Mouse (Mus musculus) spleen, adult 18-20 months (tissue): ENCODE measurements around the gene Gm6377.
A peak's percentile ranks its signal among the peaks of the same experiment; 100 is the strongest.

Experiments used
- DNase-seq, 2 experiments: peaks; one replicate each; pipeline ENCODE4 v3.0.0; 2022; ENCODE audit warnings: mixed read lengths in 2 of 2

Gm6377 gene

GRCm38 (mm10) chrX:109196468-109196867 is at the start of gene Gm6377:
Gm6377 (plus strand) TSS chrX:109196756.
- no peak for DNase-seq

DNA sequence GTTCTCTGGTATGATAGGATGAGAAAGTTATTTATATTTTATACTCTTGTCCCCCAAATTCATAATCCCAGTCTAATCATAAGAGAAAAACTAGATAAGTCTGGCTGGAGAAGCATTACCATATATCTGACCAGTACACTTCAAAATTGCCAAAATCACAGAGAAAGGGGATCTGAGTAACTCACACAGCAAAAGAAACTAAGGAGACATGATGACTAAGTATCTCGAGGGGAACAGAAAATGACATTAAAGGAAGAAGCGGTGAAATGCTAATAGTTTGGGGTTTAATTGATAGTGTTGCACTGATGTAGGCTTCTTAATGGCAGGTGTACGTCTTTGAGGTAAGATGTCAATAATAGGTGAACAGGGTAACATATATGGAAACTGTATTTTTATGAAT is 49.4 kb upstream of the Gm6377 start:
- no peak for DNase-seq

DNA sequence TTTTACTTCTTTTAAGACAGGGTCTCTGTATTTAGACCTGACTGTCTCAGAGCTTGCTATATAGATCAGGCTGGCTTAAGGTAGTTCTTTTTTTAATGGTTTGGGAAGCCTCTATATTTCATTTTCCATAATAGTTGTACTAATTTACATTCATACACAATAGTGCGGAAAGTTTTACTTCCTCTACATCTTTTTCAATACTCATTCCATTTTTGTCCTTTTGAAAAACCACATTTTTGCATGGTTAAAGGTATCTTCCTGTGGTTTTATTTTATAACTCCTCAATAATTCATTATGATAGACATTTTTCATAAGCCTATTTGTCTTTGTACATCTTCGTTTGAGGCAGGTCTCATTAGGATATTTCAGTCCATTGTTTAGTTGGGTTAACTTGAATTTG is 45.3 kb upstream of the Gm6377 start:
- DNase-seq = no peak

DNA sequence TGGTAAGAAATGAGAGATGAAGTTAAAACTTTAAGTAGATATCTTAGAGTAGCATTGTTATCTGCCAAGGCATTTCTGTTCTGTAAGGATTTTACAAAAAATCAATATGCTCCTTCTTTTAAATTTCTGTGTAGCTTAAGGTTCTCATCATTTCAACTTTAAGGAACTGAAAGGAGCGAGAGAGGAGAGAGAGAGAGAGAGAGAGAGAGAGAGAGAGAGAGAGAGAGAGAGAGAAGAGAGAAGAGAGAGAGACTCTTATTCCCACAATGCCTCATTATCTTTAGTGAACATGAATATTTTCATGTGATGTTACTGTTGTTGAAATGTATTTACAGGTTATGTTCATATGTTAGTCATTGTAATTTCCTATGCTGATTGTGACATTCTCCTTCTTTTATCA is 36.2 kb upstream of the Gm6377 start:
- DNase-seq = no peak

DNA sequence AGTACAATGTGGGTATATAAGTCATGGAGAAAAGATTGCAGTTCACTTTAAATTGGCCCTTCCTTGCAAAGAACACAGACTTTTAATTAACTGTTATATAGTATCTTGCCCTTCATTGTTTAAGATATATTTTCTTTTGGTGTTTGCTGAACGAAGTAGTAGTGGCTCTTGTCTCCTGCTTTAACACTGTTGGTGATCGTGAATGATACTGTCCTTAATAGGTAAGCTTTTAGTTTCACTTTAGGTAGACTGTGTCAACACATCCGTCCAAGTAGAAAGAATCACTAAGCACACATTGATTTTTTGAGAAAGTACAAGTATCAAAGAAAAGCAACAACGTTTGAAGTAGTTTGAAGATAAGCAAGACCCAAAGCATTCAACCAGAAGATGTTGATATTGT is 35.7 kb upstream of the Gm6377 start:
- DNase-seq = no peak

GRCm38 (mm10) chrX:109175038-109175437 is 21.5 kb upstream of the Gm6377 start:
- DNase-seq = no peak

DNA sequence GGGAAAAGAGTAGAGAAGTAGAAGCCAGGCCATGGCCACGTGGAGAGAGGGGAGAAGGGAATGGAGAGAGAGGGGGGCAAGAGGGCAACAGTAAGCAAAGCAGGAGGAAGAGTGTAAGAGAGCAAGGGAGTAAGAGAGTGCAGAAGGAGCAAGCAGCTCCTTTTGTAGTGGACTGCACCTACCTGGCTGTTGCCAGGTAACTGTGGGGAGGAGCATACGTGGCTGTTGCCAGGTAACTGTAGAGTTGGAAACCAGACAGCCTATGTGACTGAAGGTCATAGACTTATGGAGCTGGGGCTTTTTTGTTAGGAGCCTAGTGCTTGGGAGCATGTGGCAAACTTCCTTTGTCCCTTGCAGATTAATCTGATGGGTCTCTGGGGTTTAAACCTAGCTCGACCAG is 21.1 kb upstream of the Gm6377 start:
- DNase-seq = no peak

DNA sequence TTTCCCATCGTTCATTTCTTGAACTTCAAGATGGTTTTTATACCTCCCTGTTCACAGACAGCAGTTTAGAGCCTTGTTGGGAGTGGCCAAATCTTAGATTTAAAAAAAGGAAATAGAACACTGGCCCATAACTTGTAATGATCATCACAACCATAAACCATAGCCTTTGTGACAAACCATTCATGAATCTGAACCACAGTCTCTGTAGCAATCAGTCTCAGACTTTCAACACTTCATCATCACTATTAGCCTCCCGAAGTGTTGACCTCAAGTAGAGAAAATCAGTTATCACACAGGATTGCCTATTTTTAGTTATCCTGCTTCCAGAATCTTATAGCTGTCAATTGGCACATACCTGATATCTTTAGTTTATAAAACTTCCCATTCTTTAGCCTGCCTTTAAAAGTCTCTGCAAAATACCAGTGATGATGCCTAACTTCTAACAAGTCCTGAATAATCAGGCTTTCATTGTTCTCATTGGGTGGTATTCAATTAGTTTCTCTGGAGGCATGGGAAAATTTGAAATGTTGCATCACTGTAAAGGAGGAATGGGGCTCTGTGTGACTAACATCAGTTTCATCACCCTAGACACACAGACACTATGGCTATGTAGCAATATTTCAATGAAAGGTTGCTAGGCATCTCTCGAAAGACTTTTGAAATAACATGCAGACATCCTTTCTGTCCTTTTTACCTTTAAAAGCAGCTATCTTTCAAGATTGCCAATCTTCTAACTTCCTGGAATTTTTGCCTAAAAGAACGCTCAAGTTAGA is 11.7 kb upstream of the Gm6377 start:
- DNase-seq = no peak

DNA sequence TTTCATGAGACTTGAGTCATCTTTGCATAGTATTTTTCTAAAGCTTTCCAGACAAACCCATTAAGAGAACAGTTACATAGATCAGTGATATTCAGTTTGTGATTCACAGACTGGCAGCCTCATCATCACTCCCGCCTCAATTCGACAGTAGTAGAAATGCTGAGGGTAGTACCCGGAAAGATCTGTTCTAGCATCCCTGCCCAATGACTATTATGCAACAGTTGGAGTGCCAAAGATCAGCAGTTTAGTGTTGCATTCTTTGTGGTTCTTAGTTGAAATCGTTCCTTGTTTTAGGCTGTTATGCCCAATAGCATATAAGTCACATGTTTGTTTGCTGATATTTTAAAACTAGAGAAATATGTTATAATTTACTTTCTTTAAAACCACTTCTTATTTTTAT is 6.9 kb upstream of the Gm6377 start:
- no peak for DNase-seq

DNA sequence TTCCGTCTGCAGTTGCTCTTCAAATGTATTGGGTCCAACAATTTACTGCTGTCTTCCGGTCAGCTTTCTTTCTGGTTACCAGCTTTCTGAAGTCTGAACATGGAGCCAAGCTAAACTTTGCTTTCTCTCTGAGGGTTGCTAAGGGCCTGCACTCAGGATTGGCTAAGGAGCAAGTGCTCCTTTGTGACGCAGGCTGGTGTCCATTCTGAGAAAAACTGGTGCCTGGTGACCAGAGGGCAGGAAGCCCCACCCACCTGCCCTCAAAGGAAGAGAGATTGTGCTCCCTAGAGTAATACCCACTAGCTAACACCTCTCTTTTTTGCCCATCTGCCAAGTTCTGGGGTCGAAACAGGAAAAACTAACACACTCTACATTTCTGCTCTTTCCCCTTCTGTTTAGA is 5.6 kb upstream of the Gm6377 start:
- peak; percentile 14 to 17 for DNase-seq

- no peak for DNase-seq
Observed at GRCm38 (mm10) chrX:109191436-109191835, 5.1 kb upstream of the Gm6377 start.

GRCm38 (mm10) chrX:109207843-109208242 is 11.3 kb downstream of the Gm6377 start:
- no peak for DNase-seq

DNA sequence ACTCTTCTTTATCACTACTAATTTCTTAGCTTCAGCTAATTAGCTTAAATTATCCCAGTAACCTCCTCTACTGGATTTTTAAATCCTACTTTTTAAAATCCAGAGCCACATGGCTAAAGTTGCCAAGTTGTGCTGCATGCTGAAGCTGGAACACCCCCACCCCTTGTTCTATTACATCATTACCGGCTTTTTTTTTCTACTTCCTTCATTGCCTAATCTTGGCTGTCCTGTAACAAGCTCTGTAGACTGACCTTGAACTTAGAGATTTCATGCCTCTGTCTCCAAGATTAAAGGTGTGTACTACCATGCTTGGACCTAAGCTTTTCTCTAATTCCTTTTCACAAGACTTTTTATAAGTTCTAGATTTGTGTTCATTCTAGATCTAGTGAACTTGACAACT is 32.2 kb downstream of the Gm6377 start:
- no peak for DNase-seq

GRCm38 (mm10) chrX:109235383-109236036 is 39.0 kb downstream of the Gm6377 start:
- no peak for DNase-seq

DNA sequence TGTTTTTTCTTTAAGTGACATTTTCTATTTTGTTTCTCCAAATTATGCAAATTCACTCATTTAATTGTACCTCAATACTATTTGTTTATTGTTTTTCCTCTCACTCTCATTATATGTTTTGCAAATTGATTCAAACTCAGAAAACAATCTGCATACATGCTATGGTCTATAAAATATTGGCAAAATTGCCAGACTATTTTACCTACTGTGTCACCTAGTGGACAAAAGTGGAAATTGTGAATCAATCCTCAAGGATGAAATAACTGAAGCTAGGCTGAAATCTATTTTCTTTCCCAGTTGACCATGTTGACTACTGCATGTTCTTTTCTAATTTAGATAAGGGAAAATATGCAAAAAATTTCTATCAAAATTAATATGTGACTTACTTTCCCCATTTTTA is 41.6 kb downstream of the Gm6377 start:
- DNase-seq = no peak
